Mouse (Mus musculus): ENCODE data around the gene Tcf23. TPM values are rescaled to one million over a fixed set of nuclear protein-coding genes. Genes with fewer than 3 reads are reported as not detected.

Tcf23 gene
- total RNA-seq (2021): under 1 TPM in 1 of 2 experiments, not detected in 1; 0.10 TPM
- long read RNA-seq, experiment 1: 0 reads
- long read RNA-seq, experiment 2: 0 reads

- DNase-seq (ENCODE audit: low spot score in 2 of 2): peak in 1 of 2 experiments; percentile 40
Observed at GRCm38 (mm10) chr5:30968416-30968815, at the start of gene Tcf23. TSS of gene Tcf23 (plus strand) at chr5:30968662.

DNA sequence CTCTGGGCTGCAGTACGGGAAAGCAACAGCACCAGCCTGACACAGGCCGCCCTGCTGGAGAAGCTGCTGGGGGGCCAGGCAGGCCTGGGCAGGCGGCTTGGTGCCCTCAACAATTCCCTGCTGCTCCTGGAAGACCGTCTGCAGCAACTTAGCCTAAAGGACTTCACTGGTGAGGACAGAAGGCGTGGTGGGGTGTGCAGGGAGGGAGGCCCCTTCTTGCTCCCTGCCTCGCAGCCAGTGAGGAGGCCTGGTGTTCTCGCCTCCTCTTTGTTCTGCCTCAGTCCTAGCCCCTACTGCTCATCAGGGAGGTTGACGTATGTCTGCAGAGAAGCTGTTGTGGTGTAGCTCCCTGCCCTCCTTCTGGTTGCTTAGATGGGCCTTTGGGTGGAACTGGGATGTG, 49.8 kb upstream of the Tcf23 start:
- no peak for DNase-seq (ENCODE audit: low spot score in 2 of 2)

- DNase-seq (ENCODE audit: low spot score in 2 of 2): no peak
Observed at GRCm38 (mm10) chr5:30919831-30920614, 48.4 kb upstream of the Tcf23 start.

- peak in 1 of 2 experiments; percentile 33 for DNase-seq (ENCODE audit: low spot score in 2 of 2)
Observed at GRCm38 (mm10) chr5:30920621-30921020, 47.8 kb upstream of the Tcf23 start.

- DNase-seq (ENCODE audit: low spot score in 2 of 2): peak; percentile 92 to 94
Observed at GRCm38 (mm10) chr5:30921256-30922033, 47.0 kb upstream of the Tcf23 start, which contains the start of gene Khk. TSS of gene Khk (plus strand) at chr5:30921431.

- no peak for DNase-seq (ENCODE audit: low spot score in 2 of 2)
Observed at GRCm38 (mm10) chr5:30922581-30923041, 45.9 kb upstream of the Tcf23 start.

DNA sequence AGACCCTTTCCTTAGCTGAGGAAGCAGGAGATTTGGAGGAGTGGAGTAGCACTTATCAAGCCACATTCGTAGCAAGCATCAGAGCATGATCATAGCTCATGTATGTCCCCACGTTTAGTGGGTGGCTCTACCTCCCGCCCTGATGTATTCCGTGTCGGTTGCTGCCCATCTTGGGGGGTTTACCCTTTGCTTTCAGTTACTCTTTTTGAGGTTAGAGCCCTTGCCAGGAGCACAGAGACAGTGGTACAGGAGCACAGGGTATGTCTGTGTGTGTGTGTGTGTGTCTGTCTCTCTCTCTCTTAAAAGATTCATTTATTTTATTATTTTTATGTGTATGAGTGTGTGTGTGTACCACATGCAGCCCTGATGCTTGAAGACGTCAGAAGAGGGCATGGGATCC, 45.3 kb upstream of the Tcf23 start:
- DNase-seq (ENCODE audit: low spot score in 2 of 2): no peak

GRCm38 (mm10) chr5:30924614-30925013, 43.8 kb upstream of the Tcf23 start:
- DNase-seq (ENCODE audit: low spot score in 2 of 2): no peak

DNA sequence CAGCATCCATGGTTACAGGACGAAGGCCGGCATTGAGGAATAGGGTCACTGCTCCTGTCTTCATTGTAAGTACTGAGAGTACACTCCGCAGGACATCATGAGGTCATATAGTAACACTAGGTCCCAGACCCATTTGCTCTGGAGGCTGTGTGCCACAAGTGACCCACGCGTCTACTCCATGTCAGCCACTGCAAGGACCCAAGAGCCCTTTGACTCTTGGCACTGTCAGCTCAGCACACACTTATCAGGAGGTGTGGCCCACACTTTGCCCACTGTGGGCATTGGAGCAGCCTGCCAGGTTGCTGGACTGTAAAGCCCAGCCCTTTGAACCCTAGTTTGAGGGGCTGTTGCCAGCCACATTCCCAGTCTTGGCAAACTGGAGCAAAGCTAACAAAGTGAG, 43.2 kb upstream of the Tcf23 start:
- DNase-seq (ENCODE audit: low spot score in 2 of 2): no peak

DNA sequence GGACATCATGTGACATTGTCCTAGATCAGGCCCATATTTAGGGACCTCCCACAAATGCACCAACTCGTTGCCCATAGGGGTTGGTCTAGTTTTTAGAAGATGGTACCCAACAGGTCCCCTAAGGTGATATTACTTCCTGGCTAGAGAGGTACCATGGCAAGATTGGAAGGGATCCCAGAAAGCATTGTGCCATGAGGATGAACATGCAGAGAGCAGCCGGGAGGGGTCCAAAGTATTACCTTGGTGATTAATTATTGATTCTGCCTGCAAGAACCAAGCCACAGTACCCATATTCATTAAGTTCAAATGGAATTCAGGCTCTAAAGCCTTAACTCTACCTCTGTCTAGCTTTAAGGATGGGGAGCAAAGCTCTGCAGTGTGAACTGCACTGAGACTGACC, 42.4 kb upstream of the Tcf23 start:
- DNase-seq (ENCODE audit: low spot score in 2 of 2): no peak

DNA sequence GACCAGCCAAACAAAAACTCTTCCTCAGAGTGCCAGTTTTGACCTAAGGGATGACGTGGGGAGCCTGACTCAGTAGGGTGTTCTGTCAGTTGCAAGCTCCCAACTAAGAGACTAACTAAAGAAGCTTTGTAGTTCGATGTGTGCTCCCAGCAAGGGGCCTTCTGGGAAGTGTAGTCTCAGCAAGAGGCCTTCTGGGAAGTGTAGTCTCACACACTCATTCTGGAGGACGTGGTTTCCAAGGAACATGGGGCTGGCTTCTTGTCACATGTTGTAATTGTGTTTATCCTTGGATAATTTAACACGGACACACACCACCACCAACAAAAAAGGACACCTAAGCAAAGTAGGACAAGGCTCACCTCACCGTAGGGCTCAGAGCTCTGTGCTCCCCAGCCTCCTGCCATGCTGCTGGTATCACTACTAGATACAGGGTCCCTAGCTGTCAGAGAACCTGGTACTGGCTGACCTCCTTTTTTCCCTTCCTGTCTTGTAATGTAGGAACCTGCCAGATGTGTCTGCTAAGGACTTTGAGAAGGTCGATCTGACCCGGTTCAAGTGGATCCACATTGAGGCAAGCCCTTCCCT, 40.4 kb upstream of the Tcf23 start:
- DNase-seq (ENCODE audit: low spot score in 2 of 2): no peak

DNA sequence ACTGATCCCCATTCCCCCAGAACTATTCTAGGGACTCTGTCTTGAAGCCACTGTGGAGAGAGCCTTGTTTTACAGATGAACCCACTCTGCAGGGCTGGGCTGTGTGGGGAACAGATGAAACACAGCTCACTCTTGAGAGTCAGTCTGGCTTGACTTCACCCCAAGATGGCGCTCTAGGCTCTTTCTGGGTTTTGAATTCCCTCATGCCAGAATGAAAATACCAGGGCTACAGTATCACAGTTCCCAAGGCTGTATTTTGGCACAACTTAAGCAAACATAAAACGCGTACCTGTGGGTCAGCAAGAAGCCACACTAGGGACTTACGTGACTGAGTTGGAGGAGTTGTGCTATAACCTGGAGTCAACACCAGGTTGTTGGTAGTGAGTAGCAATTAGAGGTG, 38.3 kb upstream of the Tcf23 start:
- peak in 1 of 2 experiments; percentile 81 for DNase-seq (ENCODE audit: low spot score in 2 of 2)

- DNase-seq (ENCODE audit: low spot score in 2 of 2): no peak
Observed at GRCm38 (mm10) chr5:30930846-30931245, 37.6 kb upstream of the Tcf23 start.

DNA sequence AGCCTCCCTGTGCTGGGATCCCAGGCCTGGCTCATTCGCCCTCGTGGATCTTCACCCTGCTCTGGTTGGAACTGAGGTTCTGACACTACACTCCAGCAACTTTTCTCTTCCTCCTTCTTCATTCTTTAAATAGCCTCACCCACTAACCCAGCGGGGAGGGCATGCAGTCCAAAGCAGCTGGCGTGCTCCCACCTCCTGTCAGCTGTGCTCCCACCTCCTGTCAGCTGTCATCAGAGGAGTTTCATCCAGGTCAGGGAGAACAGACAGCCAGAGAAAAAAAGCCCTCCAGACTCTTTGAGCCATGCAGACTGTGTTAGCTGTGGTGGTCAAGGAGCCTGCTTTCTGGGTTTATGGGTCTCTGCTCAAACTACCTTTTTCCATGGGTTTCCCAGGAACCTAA, 37.1 kb upstream of the Tcf23 start:
- no peak for DNase-seq (ENCODE audit: low spot score in 2 of 2)

- DNase-seq (ENCODE audit: low spot score in 2 of 2): no peak
Observed at GRCm38 (mm10) chr5:30933705-30934104, 34.8 kb upstream of the Tcf23 start.

DNA sequence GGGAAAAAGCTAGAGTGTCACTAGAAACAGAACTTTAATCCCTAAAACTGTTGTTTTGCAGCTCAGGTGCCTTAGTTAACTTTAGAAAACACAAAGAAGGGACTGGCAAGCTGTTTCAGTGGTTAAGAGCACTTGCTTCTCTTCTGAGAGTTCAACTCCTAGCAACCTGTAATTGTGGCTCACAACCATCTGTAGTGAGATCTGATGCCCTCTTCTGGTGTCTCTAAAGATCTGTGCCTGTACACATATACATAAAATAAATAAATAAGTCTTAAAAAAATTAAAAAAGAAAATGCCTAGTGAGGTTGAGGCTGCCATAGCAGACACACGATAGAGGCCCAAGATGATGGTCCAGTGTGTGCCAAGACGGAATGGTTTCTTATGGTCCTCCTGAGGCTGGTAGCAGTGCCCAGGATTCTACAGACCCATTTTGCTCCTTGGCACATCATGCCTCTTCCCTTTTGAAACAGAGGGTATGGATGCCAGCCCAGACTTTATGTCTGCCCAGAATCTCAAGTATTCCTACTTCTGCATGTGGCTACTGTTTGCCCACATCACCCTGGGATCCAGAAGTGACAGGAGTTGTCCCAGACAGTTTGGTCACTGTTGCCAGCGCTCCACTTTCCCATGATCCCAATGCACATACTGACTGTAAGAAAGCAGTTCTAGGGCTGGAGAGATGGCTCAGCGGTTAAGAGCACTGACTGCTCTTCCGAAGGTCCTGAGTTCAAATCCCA, 33.6 kb upstream of the Tcf23 start:
- no peak for DNase-seq (ENCODE audit: low spot score in 2 of 2)

DNA sequence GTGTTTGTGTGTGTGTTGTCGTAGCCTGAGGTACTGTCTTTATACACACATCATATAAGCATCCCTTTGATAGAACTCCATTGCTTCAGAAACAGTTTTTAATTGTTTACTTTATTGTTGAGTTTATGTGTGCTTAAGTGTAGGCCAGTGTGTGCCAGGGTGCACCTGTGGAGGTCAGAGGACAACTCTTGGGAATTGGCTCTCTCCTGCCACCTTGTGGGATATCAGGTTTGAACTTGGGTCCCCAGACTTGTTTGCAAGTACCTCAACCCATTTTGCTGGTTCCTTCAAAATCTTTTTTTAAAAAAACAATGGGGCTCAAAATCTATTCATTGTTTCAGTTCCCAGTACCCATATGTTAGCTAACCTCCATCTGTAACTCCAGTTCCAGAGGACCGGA, 25.5 kb upstream of the Tcf23 start:
- no peak for DNase-seq (ENCODE audit: low spot score in 2 of 2)

GRCm38 (mm10) chr5:30944344-30944743, 24.1 kb upstream of the Tcf23 start:
- DNase-seq (ENCODE audit: low spot score in 2 of 2): no peak

DNA sequence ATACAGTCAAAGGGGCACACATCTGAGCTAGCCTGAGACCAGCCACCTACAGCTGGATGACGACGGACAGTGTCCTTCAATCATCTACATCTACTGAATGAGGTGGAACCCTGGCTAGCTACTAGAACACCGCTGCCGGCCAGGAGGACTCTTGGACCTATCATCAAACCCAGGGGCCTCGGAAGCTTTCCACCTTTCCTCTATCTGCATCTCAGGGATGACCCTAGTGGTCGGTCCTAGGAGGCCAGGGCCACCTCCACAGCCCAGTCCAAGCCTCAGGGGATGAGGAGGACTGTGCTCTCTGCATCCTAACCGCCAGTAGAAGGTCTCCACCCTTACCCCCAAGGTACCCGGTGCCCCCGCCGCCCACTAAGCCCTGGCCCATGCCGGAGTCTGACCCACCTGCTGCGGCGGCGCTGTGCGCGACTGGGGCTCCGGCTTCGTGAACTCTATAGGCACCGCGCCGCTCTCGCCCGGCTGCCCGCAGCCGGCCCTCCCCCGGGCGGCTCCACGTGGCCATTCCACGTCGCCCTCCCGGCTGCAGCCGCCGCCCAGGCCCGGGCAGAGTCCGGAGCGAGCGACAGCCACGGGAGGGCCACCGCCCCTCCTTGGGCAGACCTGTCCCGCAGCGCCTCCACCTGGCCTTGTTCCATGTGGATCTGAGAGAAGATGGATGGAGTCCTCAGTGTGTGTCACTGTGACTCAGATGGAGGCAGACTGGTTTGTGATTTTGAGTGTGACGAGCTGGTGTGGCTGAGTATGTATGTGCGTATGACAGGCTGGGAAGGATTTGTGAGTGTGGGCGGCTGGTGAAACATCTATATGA, 23.3 kb upstream of the Tcf23 start, which contains the start of gene Cgref1:
TSS of gene Cgref1 (minus strand) at position 636 of the 826 bp plus-strand sequence.
- DNase-seq (ENCODE audit: low spot score in 2 of 2): peak; percentile 46 to 65

DNA sequence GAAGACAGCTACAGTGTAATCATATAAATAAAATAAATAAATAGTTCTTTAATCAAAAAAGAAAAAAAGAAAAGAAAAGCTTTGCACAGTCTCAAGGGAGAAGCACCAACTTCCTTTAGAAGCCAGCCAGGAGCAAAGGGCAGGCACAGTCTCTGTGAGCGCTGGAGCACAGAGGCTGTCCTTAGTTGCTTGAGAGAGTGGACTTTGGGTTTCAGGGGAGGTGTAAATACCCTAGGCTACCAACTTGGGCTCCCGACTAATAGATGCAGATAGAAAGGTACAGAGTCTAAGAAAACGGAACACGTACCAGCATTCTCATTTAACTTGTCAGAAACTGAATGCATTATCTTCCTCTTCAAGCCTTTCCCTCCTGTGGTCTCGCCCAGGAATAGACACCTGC, 19.8 kb upstream of the Tcf23 start:
- no peak for DNase-seq (ENCODE audit: low spot score in 2 of 2)
